Mouse (Mus musculus): ENCODE measurements at regions not wholly inside any gene's neighbourhood (a gene's known extent, or its start where the extent isn't known, plus 50 kb on each side); places are given as distances from the start of the nearest gene placed in this dataset.

GRCm38 (mm10) chr8:126665581-126666241 lies 71.9 kb upstream of the Irf2bp2 start:
- TF ChIP-seq POLR2A (IDR thresholded peaks at IDR 0.05; ENCODE audit: borderline replicate concordance, low read depth, low read length) (no peak), CTCF (IDR thresholded peaks at IDR 0.05; ENCODE audit: low read depth, low read length) (no peak)

All from bone marrow macrophage, adult 2 months (primary cell).